Mouse (Mus musculus) liver, embryonic 12.5 days (tissue): Measurements from ENCODE around the gene Nfkbid. TPM values are rescaled to one million over a fixed set of nuclear protein-coding genes. Genes with fewer than 3 reads are reported as not detected.

Experiments used
- ATAC-seq: fragments of 200-750 bp; cut with Nextera tagmentation; 2 replicates; pipeline ENCODE4 v1.8.0; 2017; ENCODE audit warnings: moderate number of reproducible peaks, mild to moderate bottlenecking, moderate library complexity
- H3K27ac ChIP-seq: fragments of 300-500 bp; sonication (generic); 2 replicates; pipeline ENCODE4 v1.5.1; 2016; ENCODE audit warnings: mild to moderate bottlenecking
- H3K27me3 ChIP-seq: fragments of 300-500 bp; sonication (generic); replicated peaks from 2 replicates; pipeline ENCODE4 v1.6.1; 2016; ENCODE audit warnings: mild to moderate bottlenecking, moderate library complexity
- H3K36me3 ChIP-seq: fragments of 300-500 bp; sonication (generic); 2 replicates; pipeline ENCODE4 v1.6.1; 2016; ENCODE audit warnings: mild to moderate bottlenecking, moderate library complexity
- H3K4me1 ChIP-seq: fragments of 300-500 bp; sonication (generic); 2 replicates; pipeline ENCODE4 v1.6.1; 2016
- H3K4me2 ChIP-seq: fragments of 300-500 bp; sonication (generic); 2 replicates; pipeline ENCODE4 v1.6.1; 2016; ENCODE audit warnings: mild to moderate bottlenecking, moderate library complexity
- H3K4me3 ChIP-seq: fragments of 300-500 bp; sonication (generic); 2 replicates; pipeline ENCODE4 v1.5.1; 2016; ENCODE audit warnings: mild to moderate bottlenecking, moderate library complexity
- H3K9ac ChIP-seq: fragments of 300-500 bp; sonication (generic); 2 replicates; pipeline ENCODE4 v1.6.1; 2016; ENCODE audit warnings: mild to moderate bottlenecking, moderate library complexity
- H3K9me3 ChIP-seq: fragments of 300-500 bp; sonication (generic); replicated peaks from 2 replicates; pipeline ENCODE4 v1.6.1; 2016; ENCODE audit warnings: mild to moderate bottlenecking, moderate library complexity
- WGBS: fragments of 180-500 bp; shearing (Covaris S2); methylation state at CpG from one replicate; pipeline ENCODE4 v1.1.7; 2016; ENCODE audit not compliant: insufficient replicate concordance; 5-methylcytosine and 5-hydroxymethylcytosine counted together
- polyA plus RNA-seq: library from polyadenylated mRNA; unstranded; fragments of >200 nt; fragmentation: Nextera tagmentation; extraction: Ambion mirVana; gene quantifications from 2 replicates; pipeline ENCODE4 v1.2.1, GENCODE M21; 2016

The Nfkbid gene
- polyA plus RNA-seq, 1 experiment from 2014 or later: 2.1 TPM

GRCm38 (mm10) chr7:30431793-30432192 lies 10.3 kb downstream of the Nfkbid start:
- H3K9ac ChIP-seq: no peak overlapping the region
- no peak overlapping the region for H3K4me3 ChIP-seq
- no peaks in the 10 kb centered on the region for H3K9me3 ChIP-seq
- peaks cover 14% of the 10 kb centered on the region for H3K36me3 ChIP-seq
- H3K4me1 ChIP-seq: no peaks in the 10 kb centered on the region
- no peak overlapping the region for H3K4me2 ChIP-seq
- no peak for ATAC-seq
- peaks cover 22% of the 10 kb centered on the region for H3K27me3 ChIP-seq
- H3K27ac ChIP-seq: no peak overlapping the region
- WGBS: 13% methylated on average over 3 of the region's 3 CpGs

GRCm38 (mm10) chr7:30434238-30434637 lies 12.7 kb downstream of the Nfkbid start:
- H3K9me3 ChIP-seq: no peaks in the 10 kb centered on the region
- no peaks in the 10 kb centered on the region for H3K36me3 ChIP-seq
- no peak for ATAC-seq
- H3K4me1 ChIP-seq: no peaks in the 10 kb centered on the region
- no peak overlapping the region for H3K4me2 ChIP-seq
- no peak overlapping the region for H3K27ac ChIP-seq
- WGBS: 2% methylated on average over 10 of the region's 10 CpGs
- no peak overlapping the region for H3K9ac ChIP-seq
- peaks cover 43% of the 10 kb centered on the region for H3K27me3 ChIP-seq
- H3K4me3 ChIP-seq: no peak overlapping the region

- H3K27me3 ChIP-seq: peaks cover 46% of the 10 kb centered on the region
- no peak overlapping the region for H3K9ac ChIP-seq
- WGBS: 53% methylated on average over 10 of the region's 10 CpGs
- no peaks in the 10 kb centered on the region for H3K9me3 ChIP-seq
- ATAC-seq: no peak
- no peak overlapping the region for H3K27ac ChIP-seq
- no peaks in the 10 kb centered on the region for H3K4me1 ChIP-seq
- H3K4me2 ChIP-seq: no peak overlapping the region
- no peaks in the 10 kb centered on the region for H3K36me3 ChIP-seq
- H3K4me3 ChIP-seq: no peak overlapping the region
Measured at GRCm38 (mm10) chr7:30434701-30435100, 13.2 kb downstream of the Nfkbid start.

GRCm38 (mm10) chr7:30435156-30435555 lies 13.6 kb downstream of the Nfkbid start:
- Histone ChIP-seq H3K9ac (no peak overlapping the region), H3K27ac (no peak overlapping the region), H3K4me2 (no peak overlapping the region), H3K27me3 (peaks cover 50% of the 10 kb centered on the region), H3K9me3 (no peaks in the 10 kb centered on the region), H3K36me3 (no peaks in the 10 kb centered on the region), H3K4me3 (no peak overlapping the region), H3K4me1 (no peaks in the 10 kb centered on the region)
- ATAC-seq: no peak
- WGBS: 22% methylated on average over 9 of the region's 9 CpGs

- H3K36me3 ChIP-seq: no peaks in the 10 kb centered on the region
- H3K4me3 ChIP-seq: no peak overlapping the region
- no peaks in the 10 kb centered on the region for H3K9me3 ChIP-seq
- H3K27ac ChIP-seq: no peak overlapping the region
- peaks cover 63% of the 10 kb centered on the region for H3K27me3 ChIP-seq
- no peak overlapping the region for H3K9ac ChIP-seq
- 14% methylated on average over 10 of the region's 10 CpGs for WGBS
- H3K4me1 ChIP-seq: no peaks in the 10 kb centered on the region
- ATAC-seq: no peak
- no peak overlapping the region for H3K4me2 ChIP-seq
Measured at GRCm38 (mm10) chr7:30436879-30437278, 15.3 kb downstream of the Nfkbid start.

- Histone ChIP-seq H3K4me2 (no peak overlapping the region), H3K9ac (no peak overlapping the region), H3K36me3 (no peaks in the 10 kb centered on the region), H3K4me1 (peaks cover 9% of the 10 kb centered on the region), H3K4me3 (no peak overlapping the region), H3K9me3 (no peaks in the 10 kb centered on the region), H3K27me3 (peaks cover 89% of the 10 kb centered on the region), H3K27ac (no peak overlapping the region)
- WGBS: 63% methylated on average over 13 of the region's 13 CpGs
- ATAC-seq: no peak
Measured at GRCm38 (mm10) chr7:30439734-30440133, 18.2 kb downstream of the Nfkbid start.

GRCm38 (mm10) chr7:30440697-30441096 lies 19.2 kb downstream of the Nfkbid start:
- Histone ChIP-seq H3K9ac (no peak overlapping the region), H3K27ac (no peak overlapping the region), H3K4me3 (no peak overlapping the region), H3K27me3 (peaks cover 90% of the 10 kb centered on the region), H3K9me3 (no peaks in the 10 kb centered on the region), H3K4me2 (no peak overlapping the region), H3K4me1 (peaks cover 18% of the 10 kb centered on the region), H3K36me3 (no peaks in the 10 kb centered on the region)
- whole genome bisulfite sequencing: 20% methylated on average over 4 of the region's 5 CpGs
- ATAC-seq: no peak

GRCm38 (mm10) chr7:30443696-30444095 lies 22.2 kb downstream of the Nfkbid start:
- peak overlapping the region; percentile 78; the same call in 1 of the 2 replicates for H3K4me2 ChIP-seq

GRCm38 (mm10) chr7:30444154-30444970 lies 22.8 kb downstream of the Nfkbid start:
- ATAC-seq: no peak
- Histone ChIP-seq H3K4me2 (peak overlapping the region; percentile 78), H3K27me3 (peaks cover 79% of the 10 kb centered on the region), H3K4me3 (peak overlapping the region; percentile 61), H3K27ac (no peak overlapping the region), H3K9me3 (peaks cover 10% of the 10 kb centered on the region; the same call in 1 of the 2 replicates), H3K9ac (0 out of 2 replicates have a peak overlapping the region, but pooled peaks have one; percentile 59), H3K4me1 (peaks cover 20% of the 10 kb centered on the region), H3K36me3 (no peaks in the 10 kb centered on the region)
- WGBS: 2% methylated on average over 38 of the region's 38 CpGs

More at GRCm38 (mm10) chr7:30443696-30444095, 22.2 kb downstream of the Nfkbid start:
- no peaks in the 10 kb centered on the region for H3K36me3 ChIP-seq
- H3K27ac ChIP-seq: no peak overlapping the region
- peaks cover 10% of the 10 kb centered on the region; the same call in 1 of the 2 replicates for H3K9me3 ChIP-seq
- H3K4me3 ChIP-seq: no peak overlapping the region
- no peak for ATAC-seq
- H3K4me1 ChIP-seq: peaks cover 20% of the 10 kb centered on the region
- 15% methylated on average over 9 of the region's 9 CpGs for WGBS
- H3K9ac ChIP-seq: no peak overlapping the region
- peaks cover 85% of the 10 kb centered on the region for H3K27me3 ChIP-seq

- under 1% methylated on average over 44 of the region's 72 CpGs for WGBS
Measured at GRCm38 (mm10) chr7:30444971-30445751, 23.6 kb downstream of the Nfkbid start, which contains the start of gene Aplp1. TSS of gene Aplp1 (minus strand) at chr7:30445535.

GRCm38 (mm10) chr7:30450241-30450640 lies 28.7 kb downstream of the Nfkbid start:
- WGBS: 60% methylated on average over 7 of the region's 7 CpGs
- H3K4me2 ChIP-seq: no peak overlapping the region
- no peaks in the 10 kb centered on the region for H3K36me3 ChIP-seq
- H3K4me3 ChIP-seq: no peak overlapping the region
- no peak overlapping the region for H3K27ac ChIP-seq
- peaks cover 80% of the 10 kb centered on the region for H3K27me3 ChIP-seq
- H3K9me3 ChIP-seq: peaks cover 10% of the 10 kb centered on the region; the same call in 1 of the 2 replicates
- no peak for ATAC-seq
- H3K4me1 ChIP-seq: peaks cover 12% of the 10 kb centered on the region
- H3K9ac ChIP-seq: no peak overlapping the region

More at GRCm38 (mm10) chr7:30444971-30445751, 23.6 kb downstream of the Nfkbid start, which contains the start of gene Aplp1:
- H3K9me3 ChIP-seq: peaks cover 10% of the 10 kb centered on the region; the same call in 1 of the 2 replicates
- peak within 1 kb of the TSS; percentile 78 for H3K4me2 ChIP-seq
- peak within 1 kb of the TSS; percentile 61 for H3K4me3 ChIP-seq
- ATAC-seq: peak; percentile 33
- peak within 1 kb of the TSS; percentile 59 for H3K9ac ChIP-seq
- no peak within 1 kb of the TSS for H3K27ac ChIP-seq
- H3K36me3 ChIP-seq: no peaks in the 10 kb centered on the region
- peaks cover 20% of the 10 kb centered on the region for H3K4me1 ChIP-seq
- peaks cover 80% of the 10 kb centered on the region for H3K27me3 ChIP-seq

GRCm38 (mm10) chr7:30453327-30453726 lies 31.8 kb downstream of the Nfkbid start:
- Histone ChIP-seq H3K36me3 (no peaks in the 10 kb centered on the region), H3K27me3 (peaks cover 84% of the 10 kb centered on the region), H3K9me3 (no peaks in the 10 kb centered on the region), H3K4me3 (0 out of 2 replicates have a peak overlapping the region, but pooled peaks have one; percentile 8), H3K4me2 (peak overlapping the region; percentile 49), H3K27ac (no peak overlapping the region), H3K9ac (no peak overlapping the region), H3K4me1 (peaks cover 6% of the 10 kb centered on the region)
- WGBS: 18% methylated on average over 25 of the region's 25 CpGs
- ATAC-seq: no peak
